Mouse (Mus musculus) erythroblast, embryonic 14.5 days (primary cell): ENCODE data around the gene Slc7a7.

Source experiments
- GATA1 ChIP-seq: IDR thresholded peaks from 2 replicates; pipeline ENCODE4 v1.6.1; 2012; ENCODE audit warnings: low read length, inconsistent platforms, mixed read lengths
- TAL1 ChIP-seq: IDR thresholded peaks from 3 replicates; pipeline ENCODE4 v1.6.1; 2012; ENCODE audit warnings: low read length, inconsistent platforms, mixed read lengths

DNA sequence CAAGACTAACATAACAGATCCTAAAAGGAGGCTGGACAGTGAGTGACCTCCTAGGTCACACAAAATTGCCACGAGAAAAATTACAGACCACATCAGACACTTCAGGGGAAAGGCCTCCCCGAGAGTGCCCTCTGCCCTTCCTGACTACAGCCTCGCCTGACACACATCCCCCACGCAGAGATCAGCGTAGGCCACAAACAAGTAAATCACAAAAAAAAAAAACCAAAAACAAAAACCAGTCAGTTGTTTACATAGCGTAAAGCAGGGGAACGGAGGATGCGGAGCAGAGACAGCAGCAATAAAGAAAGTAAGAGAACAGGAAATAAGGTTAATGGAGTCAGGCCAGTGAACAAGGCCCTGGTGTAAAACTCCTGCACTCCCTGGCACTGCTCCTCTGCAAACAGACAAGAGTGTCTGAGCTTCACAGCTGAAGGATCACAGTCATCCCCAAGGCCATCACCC, 18.6 kb downstream of the Slc7a7 start:
- TF ChIP-seq TAL1 (no peak), GATA1 (no peak)
